In genomic region chr8:111735335-111735761, GRCm38 (mm10) we compare ENCODE assay signal across 9 mouse cellular contexts. TPM values are rescaled to one million over a fixed set of nuclear protein-coding genes. Genes with fewer than 3 reads are reported as not detected.
DNase-seq lines count a peak whose midpoint lies in the region; ATAC-seq lines count a peak whose summit lies in the region.
"Had no signal": no experiment of that assay in that cellular context is flagged by ENCODE, and none has a peak within 500 bp of the region (broad histone marks: within the 10 kb centered on the region; RNA-seq: fewer than 3 reads in every experiment).

No protein-coding gene starts in this region.

- ATAC-seq in cerebellum, adult (ENCODE audit: insufficient number of reproducible peaks, low FRiP score, low TSS enrichment) = no peak
- ATAC-seq in heart, embryonic 14.5 days (ENCODE audit: insufficient number of reproducible peaks, insufficient read depth, low FRiP score, low read depth) = no peak
- no peak for ATAC-seq in neural tube, embryonic 15.5 days (ENCODE audit: low FRiP score)

- H3K9ac ChIP-seq in heart, embryonic 14.5 days (ENCODE audit: low read length) = peak overlapping the region; percentile 54
- 0 out of 2 replicates have a peak overlapping the region, but pooled peaks have one; percentile 17 for H3K9ac ChIP-seq in neural tube, embryonic 15.5 days (replicated peaks)
- H3K9ac ChIP-seq: liver, embryonic 14.5 days had no signal

- DNase-seq in cerebellum, adult 11-12 months = peak; percentile 40
- peak; percentile 57 for DNase-seq in adrenal gland, postnatal 14 days
- peak; percentile 69 for DNase-seq in kidney, postnatal 10 days
- no peak for DNase-seq in layer of hippocampus, adult 9-11 months
- no peak for DNase-seq in urinary bladder, postnatal 14 days (ENCODE audit: low spot score)

- H3K9me3 ChIP-seq in heart, embryonic 14.5 days (ENCODE audit: control insufficient read depth, low read length) = no peaks in the 10 kb centered on the region
- no peaks in the 10 kb centered on the region for H3K9me3 ChIP-seq in neural tube, embryonic 15.5 days (replicated peaks)

- H3K4me2 ChIP-seq in heart, embryonic 14.5 days (ENCODE audit: low read length) = peak overlapping the region; percentile 48
- no peak overlapping the region for H3K4me2 ChIP-seq in neural tube, embryonic 15.5 days

- 36% methylated on average over 8 of the region's 8 CpGs for WGBS in heart, embryonic 14.5 days
- 59% methylated on average over 8 of the region's 8 CpGs for WGBS in neural tube, embryonic 15.5 days

- H3K36me3 ChIP-seq in heart, embryonic 14.5 days (ENCODE audit: control insufficient read depth, insufficient read depth, low read length) = 0 out of 2 replicates have a peak, but pooled peaks cover 7% of the 10 kb centered on the region
- H3K36me3 ChIP-seq in neural tube, embryonic 15.5 days = no peaks in the 10 kb centered on the region

- H3K4me3 ChIP-seq in heart, embryonic 14.5 days (ENCODE audit: control insufficient read depth in 1 of 2, insufficient read depth in 1 of 2, low read depth in 1 of 2, low read length in 2 of 2) = no peak overlapping the region
- no peak overlapping the region for H3K4me3 ChIP-seq in neural tube, embryonic 15.5 days (replicated peaks)

- peak overlapping the region; percentile 79 to 83 for H3K27ac ChIP-seq in heart, embryonic 14.5 days (replicated peaks in 1 of 2; ENCODE audit: control insufficient read depth in 1 of 2, insufficient read depth in 1 of 2, low read depth in 2 of 2, low read length in 2 of 2)
- peak overlapping the region; percentile 51; the same call in 1 of the 2 replicates for H3K27ac ChIP-seq in neural tube, embryonic 15.5 days (replicated peaks)
- H3K27ac ChIP-seq: liver, embryonic 14.5 days had no signal

- H3K27me3 ChIP-seq in heart, embryonic 14.5 days (ENCODE audit: control insufficient read depth, insufficient read depth, low read length) = no peaks in the 10 kb centered on the region
- H3K27me3 ChIP-seq in neural tube, embryonic 15.5 days (replicated peaks) = no peaks in the 10 kb centered on the region

- H3K4me1 ChIP-seq in heart, embryonic 14.5 days (ENCODE audit: control insufficient read depth in 2 of 2, insufficient read depth in 2 of 2, low read length in 2 of 2) = peaks cover 69 to 86% of the 10 kb centered on the region in 2 experiments
- H3K4me1 ChIP-seq in neural tube, embryonic 15.5 days = peaks cover 88% of the 10 kb centered on the region

RNA-seq across cellular contexts. Expression of gene Bcar1, which starts 8.3 kb away (rescaled TPM):
- total RNA-seq in adrenal gland, postnatal 14 days (2021) = 59.6 and 67.1 TPM in 2 replicates
- 49.5 and 50.8 TPM in 2 replicates for polyA plus RNA-seq in heart, embryonic 14.5 days (2014; fragmentation: Nextera tagmentation; extraction: Ambion mirVana)
- 41.5 and 42.8 TPM in 2 replicates for polyA plus RNA-seq in neural tube, embryonic 15.5 days (2015; fragmentation: Nextera tagmentation; extraction: Ambion mirVana)

RNA-seq across cellular contexts. Expression of gene Ctrb1, which starts 44.5 kb away (rescaled TPM):
- 0.41 TPM in 1 of 2 replicates, not detected in the other for total RNA-seq in adrenal gland, postnatal 14 days (2021)
- not detected in 2 replicates for polyA plus RNA-seq in heart, embryonic 14.5 days (2014; fragmentation: Nextera tagmentation; extraction: Ambion mirVana)
- 25.6 TPM in 1 of 2 replicates, not detected in the other for polyA plus RNA-seq in neural tube, embryonic 15.5 days (2015; fragmentation: Nextera tagmentation; extraction: Ambion mirVana)

Comparison
In these comparisons a context has a peak if more than half of its experiments do, and no peak if none do; other contexts are left out.
1. DNase-seq: peak in cerebellum, adult 11-12 months (single experiment), adrenal gland, postnatal 14 days (single experiment) and kidney, postnatal 10 days (single experiment); none in layer of hippocampus, adult 9-11 months (single experiment) and urinary bladder, postnatal 14 days (single experiment).